Mouse (Mus musculus) liver, embryonic 16.5 days (tissue): ENCODE data around the gene Dnaja4. TPM values are rescaled to one million over a fixed set of nuclear protein-coding genes. Genes with fewer than 3 reads are reported as not detected.

Source experiments
- ATAC-seq: fragments of 200-750 bp; cut with Nextera tagmentation; 2 replicates; pipeline ENCODE4 v1.8.0; 2017; ENCODE audit warnings: low read depth, mild to moderate bottlenecking, moderate number of reproducible peaks, moderate library complexity
- H3K27ac ChIP-seq: fragments of 300-500 bp; sonication (generic); 2 replicates; pipeline ENCODE4 v1.5.1; 2014; ENCODE audit warnings: mild to moderate bottlenecking, low read length
- H3K27me3 ChIP-seq: fragments of 300-500 bp; sonication (generic); 2 replicates; pipeline ENCODE4 v1.6.1; 2014; ENCODE audit warnings: low read depth, low read length, mixed read lengths; ENCODE audit not compliant: control insufficient read depth, insufficient read depth
- H3K36me3 ChIP-seq: fragments of 300-500 bp; sonication (generic); 2 replicates; pipeline ENCODE4 v1.6.1; 2014; ENCODE audit warnings: mild to moderate bottlenecking; ENCODE audit not compliant: control insufficient read depth, insufficient read depth
- H3K4me1 ChIP-seq: fragments of 300-500 bp; sonication (generic); 2 replicates; pipeline ENCODE4 v1.6.1; 2014; ENCODE audit warnings: low read depth, low read length, mixed read lengths; ENCODE audit not compliant: control insufficient read depth
- H3K4me2 ChIP-seq: fragments of 300-500 bp; sonication (generic); 2 replicates; pipeline ENCODE4 v1.6.1; 2014; ENCODE audit warnings: low read depth, low read length, mixed read lengths
- H3K4me3 ChIP-seq: fragments of 300-500 bp; sonication (generic); 2 replicates; pipeline ENCODE4 v1.5.1; 2014; ENCODE audit warnings: low read depth, mild to moderate bottlenecking, low read length
- H3K9ac ChIP-seq: fragments of 300-500 bp; sonication (generic); 2 replicates; pipeline ENCODE4 v1.6.1; 2014; ENCODE audit warnings: low read depth, low read length
- H3K9me3 ChIP-seq: fragments of 300-500 bp; sonication (generic); replicated peaks from 2 replicates; pipeline ENCODE4 v1.6.1; 2016; ENCODE audit warnings: low read length; ENCODE audit not compliant: control insufficient read depth
- WGBS: fragments of 180-500 bp; shearing (Covaris S2); extraction: QIAGEN DNeasy Blood & Tissue Kit; methylation state at CpG from one replicate; pipeline ENCODE4 v1.1.7; 2014; ENCODE audit not compliant: insufficient replicate concordance; 5-methylcytosine and 5-hydroxymethylcytosine counted together
- polyA plus RNA-seq: library from polyadenylated mRNA; unstranded; fragments of >200 nt; fragmentation: Nextera tagmentation; extraction: Ambion mirVana; gene quantifications from 2 replicates; pipeline ENCODE4 v1.2.1, GENCODE M21; 2015

Dnaja4 gene
- polyA plus RNA-seq, 1 experiment from 2014 or later = 18.4 TPM

DNA sequence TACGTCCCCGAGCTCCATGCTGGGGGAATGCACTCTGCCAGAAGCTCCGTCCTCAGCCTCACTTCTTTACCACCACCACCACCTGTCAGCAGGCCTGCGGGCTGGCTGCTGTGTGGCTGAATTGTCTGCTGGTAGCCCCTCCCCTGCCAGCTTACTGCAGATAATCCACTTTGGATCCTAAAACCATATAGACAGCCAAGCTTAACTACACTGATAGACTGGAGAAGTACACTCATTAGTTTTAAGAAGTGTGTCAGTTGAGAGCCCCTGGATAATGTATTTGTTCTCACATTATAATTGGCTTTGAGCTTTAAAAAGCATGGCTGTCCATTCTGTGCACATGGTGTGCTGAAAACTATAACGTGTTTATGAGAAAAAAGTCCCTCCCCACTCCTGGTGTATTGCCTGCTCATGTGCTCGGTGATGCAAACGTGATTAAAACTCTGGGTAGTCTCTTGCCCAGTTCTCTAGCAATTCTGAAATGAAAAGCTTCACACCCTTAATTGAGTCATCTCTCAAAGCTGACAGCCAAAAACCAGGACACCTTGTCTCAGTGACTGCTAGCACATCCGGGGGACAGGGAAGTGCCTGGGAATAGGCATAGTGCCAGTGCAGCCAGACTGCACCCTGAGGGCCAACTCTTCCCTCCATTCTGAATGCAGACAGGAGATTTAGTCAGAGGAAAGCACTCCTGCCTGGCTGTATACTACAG lies 8.8 kb downstream of the Dnaja4 start:
- no peak for ATAC-seq
- WGBS = 62% methylated on average over 8 of the region's 8 CpGs

GRCm38 (mm10) chr9:54708085-54708484 lies 9.4 kb downstream of the Dnaja4 start:
- H3K9me3 ChIP-seq = no peaks in the 10 kb centered on the region
- 72% methylated on average over 5 of the region's 5 CpGs for WGBS
- H3K4me3 ChIP-seq = no peak overlapping the region
- H3K27me3 ChIP-seq = no peaks in the 10 kb centered on the region
- no peak overlapping the region for H3K9ac ChIP-seq
- no peak overlapping the region for H3K27ac ChIP-seq
- H3K4me2 ChIP-seq = no peak overlapping the region
- H3K4me1 ChIP-seq = peaks cover 25% of the 10 kb centered on the region
- H3K36me3 ChIP-seq = peaks cover 32% of the 10 kb centered on the region
- no peak for ATAC-seq

More for the DNA sequence above, 8.8 kb downstream of the Dnaja4 start:
- no peak overlapping the region for H3K27ac ChIP-seq
- H3K9me3 ChIP-seq = no peaks in the 10 kb centered on the region
- H3K27me3 ChIP-seq = no peaks in the 10 kb centered on the region
- H3K4me2 ChIP-seq = no peak overlapping the region
- H3K9ac ChIP-seq = no peak overlapping the region
- H3K36me3 ChIP-seq = peaks cover 29% of the 10 kb centered on the region
- peaks cover 32% of the 10 kb centered on the region for H3K4me1 ChIP-seq
- no peak overlapping the region for H3K4me3 ChIP-seq

DNA sequence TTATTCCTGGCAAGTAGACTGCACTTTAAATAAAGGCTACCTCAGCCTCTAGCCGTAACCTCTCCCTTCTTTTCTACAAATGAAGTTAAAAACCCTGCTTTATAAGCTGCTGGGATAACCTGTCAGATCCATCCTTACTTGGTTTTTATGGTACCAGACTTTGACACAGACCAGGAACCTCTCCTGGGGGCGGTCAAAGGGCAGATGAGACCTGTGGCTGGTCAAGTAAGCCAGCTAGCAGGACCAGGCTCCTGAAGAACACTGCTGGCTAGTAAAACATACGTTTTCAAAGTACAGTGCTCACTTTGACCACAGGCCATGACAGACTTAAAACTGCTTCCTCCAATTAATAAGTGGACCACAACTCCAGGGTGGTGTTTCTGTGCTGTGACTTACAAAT lies 17.1 kb downstream of the Dnaja4 start:
- Histone ChIP-seq H3K27ac (no peak overlapping the region), H3K4me2 (no peak overlapping the region), H3K4me1 (no peaks in the 10 kb centered on the region), H3K36me3 (peaks cover 53% of the 10 kb centered on the region), H3K9me3 (no peaks in the 10 kb centered on the region), H3K27me3 (no peaks in the 10 kb centered on the region), H3K4me3 (no peak overlapping the region), H3K9ac (no peak overlapping the region)
- WGBS = 88% methylated on average over 3 of the region's 3 CpGs
- ATAC-seq = no peak

GRCm38 (mm10) chr9:54717527-54717926 lies 18.9 kb downstream of the Dnaja4 start:
- H3K9me3 ChIP-seq = no peaks in the 10 kb centered on the region
- 64% methylated on average over 3 of the region's 3 CpGs for WGBS
- no peaks in the 10 kb centered on the region for H3K27me3 ChIP-seq
- H3K9ac ChIP-seq = no peak overlapping the region
- no peak overlapping the region for H3K4me3 ChIP-seq
- H3K4me2 ChIP-seq = no peak overlapping the region
- H3K27ac ChIP-seq = no peak overlapping the region
- H3K4me1 ChIP-seq = no peaks in the 10 kb centered on the region
- ATAC-seq = no peak
- H3K36me3 ChIP-seq = peaks cover 57% of the 10 kb centered on the region

- Histone ChIP-seq H3K9ac (no peak overlapping the region), H3K4me1 (no peaks in the 10 kb centered on the region), H3K27ac (no peak overlapping the region), H3K4me3 (no peak overlapping the region), H3K36me3 (peaks cover 50% of the 10 kb centered on the region), H3K9me3 (no peaks in the 10 kb centered on the region), H3K27me3 (no peaks in the 10 kb centered on the region), H3K4me2 (no peak overlapping the region)
- WGBS = 83% methylated on average over 7 of the region's 7 CpGs
- no peak for ATAC-seq
Measured at GRCm38 (mm10) chr9:54722156-54722555, 23.5 kb downstream of the Dnaja4 start.

- Histone ChIP-seq H3K27me3 (no peaks in the 10 kb centered on the region), H3K9me3 (no peaks in the 10 kb centered on the region), H3K4me1 (no peaks in the 10 kb centered on the region), H3K9ac (no peak overlapping the region), H3K4me2 (no peak overlapping the region), H3K27ac (no peak overlapping the region), H3K36me3 (peaks cover 54% of the 10 kb centered on the region), H3K4me3 (no peak overlapping the region)
- 88% methylated on average over 4 of the region's 4 CpGs for WGBS
- ATAC-seq = no peak
Measured at GRCm38 (mm10) chr9:54722596-54722995, 23.9 kb downstream of the Dnaja4 start.

- Histone ChIP-seq H3K9me3 (no peaks in the 10 kb centered on the region), H3K4me2 (no peak overlapping the region), H3K27ac (no peak overlapping the region), H3K4me3 (no peak overlapping the region), H3K9ac (no peak overlapping the region), H3K4me1 (no peaks in the 10 kb centered on the region), H3K27me3 (no peaks in the 10 kb centered on the region), H3K36me3 (peaks cover 47% of the 10 kb centered on the region)
- ATAC-seq = no peak
- WGBS = 67% methylated on average over 5 of the region's 5 CpGs
Measured at GRCm38 (mm10) chr9:54726315-54726714, 27.6 kb downstream of the Dnaja4 start.

DNA sequence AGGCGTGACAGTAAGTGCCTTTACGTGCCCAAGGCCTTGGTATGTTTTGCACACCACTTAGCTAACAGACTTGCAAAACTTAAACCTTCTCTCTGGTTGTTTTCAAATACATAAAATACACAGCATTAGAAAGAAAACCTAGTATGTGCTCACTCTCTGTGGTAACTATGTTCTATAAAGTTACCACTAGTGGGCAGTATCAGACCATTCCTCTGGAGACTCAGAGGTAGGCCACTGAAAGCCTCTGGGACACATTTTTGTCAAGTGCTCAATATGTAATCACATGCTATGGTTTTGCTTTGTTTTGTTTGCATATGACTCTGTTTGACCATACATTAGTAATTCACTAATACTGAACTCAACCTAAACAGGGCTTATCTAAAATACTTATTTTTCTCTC lies 33.4 kb downstream of the Dnaja4 start:
- H3K27me3 ChIP-seq = no peaks in the 10 kb centered on the region
- no peaks in the 10 kb centered on the region for H3K9me3 ChIP-seq
- H3K4me3 ChIP-seq = no peak overlapping the region
- ATAC-seq = no peak
- H3K36me3 ChIP-seq = peaks cover 11% of the 10 kb centered on the region
- H3K27ac ChIP-seq = no peak overlapping the region
- WGBS = 85% methylated on average over 2 of the region's 2 CpGs
- no peak overlapping the region for H3K4me2 ChIP-seq
- H3K9ac ChIP-seq = no peak overlapping the region
- H3K4me1 ChIP-seq = peaks cover 16% of the 10 kb centered on the region

- H3K36me3 ChIP-seq = peaks cover 6% of the 10 kb centered on the region
- peak within 1 kb of the TSS; percentile 41; the same call in 1 of the 2 replicates for H3K27ac ChIP-seq
- no peaks in the 10 kb centered on the region for H3K9me3 ChIP-seq
- peak; percentile 99 for ATAC-seq
- H3K9ac ChIP-seq = peak within 1 kb of the TSS; percentile 71
- H3K4me2 ChIP-seq = peak within 1 kb of the TSS; percentile 71
- peak within 1 kb of the TSS; percentile 73 for H3K4me3 ChIP-seq
- no peaks in the 10 kb centered on the region for H3K27me3 ChIP-seq
- under 1% methylated on average over 32 of the region's 32 CpGs for WGBS
- peaks cover 16% of the 10 kb centered on the region for H3K4me1 ChIP-seq
Measured at GRCm38 (mm10) chr9:54733921-54734638, 35.4 kb downstream of the Dnaja4 start, which contains the start of gene Wdr61. TSS of gene Wdr61 (minus strand) at chr9:54734519.
